Mouse (Mus musculus) embryonic facial prominence, embryonic 10.5 days (tissue): Measurements from ENCODE around the gene Cyb561a3. TPM values are rescaled to one million over a fixed set of nuclear protein-coding genes. Genes with fewer than 3 reads are reported as not detected.
A peak's percentile ranks its signal among the peaks of the same experiment; 100 is the strongest.

ENCODE experiments used
- DNase-seq: peaks from one replicate; pipeline ENCODE4 v3.0.0-alpha.2; 2017; ENCODE audit warnings: low spot score
- H3K27ac ChIP-seq: fragments of 300-500 bp; sonication (generic); replicated peaks from 2 replicates; pipeline ENCODE4 v1.5.1; 2016; ENCODE audit warnings: mild to moderate bottlenecking
- H3K27me3 ChIP-seq: fragments of 300-500 bp; sonication (generic); replicated peaks from 2 replicates; pipeline ENCODE4 v1.6.1; 2016; ENCODE audit warnings: low read depth, mild to moderate bottlenecking; ENCODE audit not compliant: poor library complexity, severe bottlenecking
- H3K36me3 ChIP-seq: fragments of 300-500 bp; sonication (generic); replicated peaks from 2 replicates; pipeline ENCODE4 v1.6.1; 2016; ENCODE audit warnings: mild to moderate bottlenecking, moderate library complexity
- H3K4me1 ChIP-seq: fragments of 300-500 bp; sonication (generic); 2 replicates; pipeline ENCODE4 v1.6.1; 2016
- H3K4me3 ChIP-seq: fragments of 300-500 bp; sonication (generic); 2 replicates; pipeline ENCODE4 v1.5.1; 2016; ENCODE audit warnings: mild to moderate bottlenecking, moderate library complexity
- H3K9me3 ChIP-seq: fragments of 300-500 bp; sonication (generic); 2 replicates; pipeline ENCODE4 v1.6.1; 2016; ENCODE audit warnings: mild to moderate bottlenecking
- WGBS: fragments of 180-500 bp; shearing (Covaris S2); methylation state at CpG from one replicate; pipeline ENCODE4 v1.1.7; 2016; 5-methylcytosine and 5-hydroxymethylcytosine counted together
- polyA plus RNA-seq: library from polyadenylated mRNA; unstranded; fragments of >200 nt; fragmentation: Nextera tagmentation; extraction: Ambion mirVana; gene quantifications from 2 replicates; pipeline ENCODE4 v1.2.1, GENCODE M21; 2016

Gene Cyb561a3
- polyA plus RNA-seq, 1 experiment from 2014 or later = 12.8 TPM

DNA sequence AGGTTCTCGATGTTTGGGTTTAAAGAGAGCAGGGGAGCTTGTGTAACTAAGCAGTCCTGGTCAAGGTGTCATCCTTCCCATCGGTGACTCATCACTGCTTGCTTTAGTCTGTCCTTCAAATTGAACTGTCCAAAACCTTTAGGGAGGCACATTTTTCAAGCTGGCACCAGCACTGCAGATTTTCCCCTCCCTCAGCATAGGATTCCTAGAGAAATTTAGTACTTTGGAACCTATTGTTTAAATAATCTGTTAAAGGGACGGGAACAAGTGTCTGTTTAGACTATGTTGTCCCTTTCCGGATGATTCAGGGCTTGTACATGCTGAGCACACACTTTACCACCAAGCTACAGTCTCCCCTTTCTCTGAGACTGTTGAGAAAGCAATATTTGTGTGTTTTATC lies 11.8 kb upstream of the Cyb561a3 start:
- Histone ChIP-seq H3K27me3 (no peaks in the 10 kb centered on the region), H3K27ac (no peak overlapping the region), H3K4me1 (peaks cover 13% of the 10 kb centered on the region), H3K4me3 (no peak overlapping the region), H3K36me3 (peaks cover 20% of the 10 kb centered on the region), H3K9me3 (no peaks in the 10 kb centered on the region)
- no peak for DNase-seq
- 84% methylated on average over 4 of the region's 4 CpGs for WGBS

DNA sequence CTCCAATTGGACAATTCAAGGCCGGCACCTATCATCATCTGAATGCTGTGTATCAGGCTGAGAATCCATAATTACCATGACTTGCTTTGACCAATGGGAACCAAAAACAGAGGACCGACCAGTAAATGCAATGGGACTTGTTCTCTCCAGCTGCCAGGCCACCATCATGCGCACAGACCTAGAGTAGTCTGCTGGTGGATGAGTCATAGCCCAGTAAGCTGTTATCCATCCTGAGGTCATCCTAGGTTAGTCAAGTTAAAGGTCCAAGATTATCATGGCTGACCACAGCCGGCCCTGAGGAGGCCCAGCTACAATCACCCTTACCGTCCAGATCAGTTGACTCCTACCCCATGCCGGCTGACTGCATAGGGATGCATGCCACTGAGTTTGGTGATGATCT lies 7.3 kb upstream of the Cyb561a3 start:
- no peaks in the 10 kb centered on the region for H3K27me3 ChIP-seq
- no peak for DNase-seq
- WGBS = 94% methylated on average over 6 of the region's 6 CpGs
- H3K27ac ChIP-seq = no peak overlapping the region
- peaks cover 64% of the 10 kb centered on the region for H3K36me3 ChIP-seq
- H3K4me3 ChIP-seq = no peak overlapping the region
- no peaks in the 10 kb centered on the region for H3K9me3 ChIP-seq
- no peaks in the 10 kb centered on the region for H3K4me1 ChIP-seq

DNA sequence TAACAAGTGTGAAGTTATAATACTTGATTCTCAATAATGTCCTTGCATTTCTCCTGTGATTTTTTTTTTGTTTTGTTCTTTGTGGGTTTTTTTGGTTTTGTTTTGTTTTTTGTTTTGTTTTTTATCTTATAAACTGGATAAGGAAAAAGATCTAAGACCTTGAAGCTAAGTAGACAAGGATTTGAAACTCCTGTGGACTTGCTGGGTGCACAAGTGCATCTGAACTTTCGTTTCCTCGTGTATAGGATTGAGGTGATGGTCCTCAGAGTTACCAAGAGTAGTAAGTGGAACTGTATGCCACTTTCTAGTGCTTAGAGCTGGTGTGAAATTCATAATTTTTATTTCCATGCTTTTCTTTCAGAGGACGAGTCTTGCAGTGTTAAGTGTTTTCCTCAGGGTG lies 3.1 kb downstream of the Cyb561a3 start:
- WGBS = 84% methylated on average over 3 of the region's 3 CpGs
- Histone ChIP-seq H3K4me1 (peaks cover 21% of the 10 kb centered on the region), H3K27me3 (no peaks in the 10 kb centered on the region), H3K9me3 (no peaks in the 10 kb centered on the region), H3K4me3 (no peak overlapping the region), H3K27ac (no peak overlapping the region), H3K36me3 (peaks cover 6% of the 10 kb centered on the region)
- no peak for DNase-seq

DNA sequence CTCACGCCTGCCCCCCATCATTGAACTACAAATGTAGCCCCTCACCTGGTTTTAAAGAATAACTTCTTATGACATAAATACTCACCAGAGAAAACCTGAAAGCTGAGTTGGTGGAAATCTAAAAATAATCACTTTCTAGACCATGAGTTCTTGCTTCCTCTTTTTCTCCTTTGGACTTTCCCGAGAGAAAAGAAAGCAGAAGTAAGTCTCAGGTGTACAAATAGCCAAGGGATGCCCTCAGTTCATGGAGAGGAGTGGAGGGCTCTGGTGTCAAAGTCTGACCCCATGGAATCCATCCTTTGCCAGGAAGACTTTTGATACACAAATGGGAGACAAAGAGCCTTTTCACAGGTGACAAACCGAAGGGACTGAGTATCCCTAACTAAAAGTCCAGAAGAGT lies 3.8 kb downstream of the Cyb561a3 start:
- Histone ChIP-seq H3K27ac (no peak overlapping the region), H3K36me3 (peaks cover 4% of the 10 kb centered on the region; the same call in 1 of the 2 replicates), H3K4me1 (peaks cover 21% of the 10 kb centered on the region), H3K4me3 (no peak overlapping the region), H3K9me3 (no peaks in the 10 kb centered on the region), H3K27me3 (no peaks in the 10 kb centered on the region)
- 81% methylated on average over 3 of the region's 3 CpGs for WGBS
- no peak for DNase-seq

DNA sequence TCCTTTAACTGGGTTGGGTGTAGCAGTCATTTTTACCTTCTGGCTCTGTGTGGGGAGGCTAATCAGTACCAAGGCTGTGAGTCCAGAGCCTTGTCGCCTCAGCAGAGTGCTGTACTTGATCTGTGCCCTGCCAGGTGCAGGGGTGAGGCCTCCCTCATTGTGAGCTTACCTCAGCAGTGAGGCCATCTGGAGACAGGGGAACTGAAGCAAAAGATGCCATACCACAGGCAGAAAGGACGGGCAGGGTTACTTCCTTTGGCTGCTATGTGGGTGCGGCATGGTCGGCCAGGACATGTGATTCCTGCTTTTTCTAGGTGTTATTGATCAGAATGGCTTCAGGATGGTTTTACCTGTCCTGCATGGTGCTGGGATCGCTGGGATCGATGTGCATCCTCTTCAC lies 5.0 kb downstream of the Cyb561a3 start:
- Histone ChIP-seq H3K9me3 (no peaks in the 10 kb centered on the region), H3K36me3 (peaks cover 4% of the 10 kb centered on the region; the same call in 1 of the 2 replicates), H3K27ac (no peak overlapping the region), H3K4me3 (no peak overlapping the region), H3K27me3 (no peaks in the 10 kb centered on the region), H3K4me1 (peaks cover 14% of the 10 kb centered on the region)
- 83% methylated on average over 6 of the region's 6 CpGs for WGBS
- no peak for DNase-seq

DNA sequence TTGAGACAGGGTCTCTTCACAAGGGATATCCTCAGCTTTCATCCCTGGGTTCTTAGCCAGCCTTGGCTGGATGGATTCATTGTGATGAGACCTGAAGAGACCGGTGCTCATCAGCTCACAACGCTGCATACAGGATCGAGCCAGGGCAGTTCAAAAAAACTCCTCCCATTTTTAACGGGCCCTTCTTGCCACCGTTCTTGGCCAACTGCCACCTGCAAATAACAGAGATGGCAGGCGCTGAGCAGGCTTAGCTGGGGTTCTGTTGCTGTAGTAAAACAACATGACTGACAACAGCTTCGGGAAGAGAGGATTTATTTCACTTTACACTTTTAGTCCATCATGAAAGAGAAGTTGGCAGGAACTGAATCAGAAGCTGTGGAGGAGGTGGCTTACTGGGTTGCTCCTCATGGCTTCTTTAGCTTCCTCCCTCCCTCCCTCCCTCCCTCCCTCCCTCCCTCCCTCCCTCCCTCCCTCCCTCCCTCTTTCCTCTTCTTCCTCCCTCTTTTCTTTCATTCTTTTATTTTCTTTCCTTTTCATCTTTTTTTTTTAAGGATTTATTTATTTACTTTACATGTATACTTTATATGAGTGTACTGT lies 6.7 kb downstream of the Cyb561a3 start:
- Histone ChIP-seq H3K27ac (no peak overlapping the region), H3K36me3 (peaks cover 7% of the 10 kb centered on the region; the same call in 1 of the 2 replicates), H3K4me3 (no peak overlapping the region), H3K27me3 (no peaks in the 10 kb centered on the region), H3K4me1 (peaks cover 4% of the 10 kb centered on the region; the same call in 1 of the 2 replicates), H3K9me3 (no peaks in the 10 kb centered on the region)
- DNase-seq = no peak
- WGBS = 88% methylated on average over 7 of the region's 7 CpGs

DNA sequence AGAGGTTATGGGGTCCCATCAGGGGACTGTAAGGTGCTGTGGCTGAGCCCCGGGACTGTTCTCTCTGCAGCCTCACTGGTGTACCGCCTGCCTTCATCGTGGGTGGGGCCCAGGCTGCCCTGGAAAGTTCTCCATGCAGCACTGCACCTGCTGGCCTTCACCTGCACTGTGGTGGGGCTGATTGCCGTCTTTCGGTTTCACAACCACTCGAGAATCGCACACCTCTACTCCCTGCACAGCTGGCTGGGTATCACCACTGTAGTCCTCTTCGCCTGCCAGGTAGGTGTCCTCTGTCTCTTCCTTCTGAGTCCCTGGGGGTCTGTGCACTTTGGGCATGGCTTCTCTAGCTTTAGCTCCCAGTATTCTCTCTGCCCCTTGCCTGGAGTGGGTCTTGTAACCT lies 8.1 kb downstream of the Cyb561a3 start:
- WGBS = 84% methylated on average over 8 of the region's 8 CpGs
- no peak overlapping the region for H3K4me3 ChIP-seq
- H3K9me3 ChIP-seq = no peaks in the 10 kb centered on the region
- no peak for DNase-seq
- H3K27me3 ChIP-seq = no peaks in the 10 kb centered on the region
- peaks cover 12% of the 10 kb centered on the region; the same call in 1 of the 2 replicates for H3K36me3 ChIP-seq
- H3K27ac ChIP-seq = no peak overlapping the region
- peaks cover 13% of the 10 kb centered on the region for H3K4me1 ChIP-seq

DNA sequence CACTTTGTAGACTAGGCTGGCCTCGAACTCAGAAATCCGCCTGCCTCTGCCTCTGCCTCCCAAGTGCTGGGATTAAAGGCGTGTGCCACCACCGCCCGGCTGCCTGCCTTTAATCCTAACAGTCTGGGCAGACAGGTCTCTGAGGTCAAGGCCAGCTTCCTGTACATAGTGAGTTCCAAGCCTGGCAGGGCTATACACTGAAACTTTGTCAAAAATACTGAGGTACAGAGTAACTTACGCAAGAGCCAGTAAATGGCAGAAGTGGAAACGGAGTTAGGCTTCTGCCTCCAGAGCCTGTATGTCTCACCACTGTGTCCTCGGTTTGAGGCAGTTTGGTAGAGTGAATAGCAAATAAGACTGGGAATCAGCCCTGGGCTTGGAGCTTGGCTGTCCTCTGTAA lies 10.3 kb downstream of the Cyb561a3 start:
- DNase-seq = no peak
- WGBS = 82% methylated on average over 8 of the region's 8 CpGs
- no peak overlapping the region for H3K27ac ChIP-seq
- no peaks in the 10 kb centered on the region for H3K27me3 ChIP-seq
- H3K36me3 ChIP-seq = peaks cover 20% of the 10 kb centered on the region
- H3K4me1 ChIP-seq = peaks cover 13% of the 10 kb centered on the region
- H3K4me3 ChIP-seq = no peak overlapping the region
- H3K9me3 ChIP-seq = no peaks in the 10 kb centered on the region

DNA sequence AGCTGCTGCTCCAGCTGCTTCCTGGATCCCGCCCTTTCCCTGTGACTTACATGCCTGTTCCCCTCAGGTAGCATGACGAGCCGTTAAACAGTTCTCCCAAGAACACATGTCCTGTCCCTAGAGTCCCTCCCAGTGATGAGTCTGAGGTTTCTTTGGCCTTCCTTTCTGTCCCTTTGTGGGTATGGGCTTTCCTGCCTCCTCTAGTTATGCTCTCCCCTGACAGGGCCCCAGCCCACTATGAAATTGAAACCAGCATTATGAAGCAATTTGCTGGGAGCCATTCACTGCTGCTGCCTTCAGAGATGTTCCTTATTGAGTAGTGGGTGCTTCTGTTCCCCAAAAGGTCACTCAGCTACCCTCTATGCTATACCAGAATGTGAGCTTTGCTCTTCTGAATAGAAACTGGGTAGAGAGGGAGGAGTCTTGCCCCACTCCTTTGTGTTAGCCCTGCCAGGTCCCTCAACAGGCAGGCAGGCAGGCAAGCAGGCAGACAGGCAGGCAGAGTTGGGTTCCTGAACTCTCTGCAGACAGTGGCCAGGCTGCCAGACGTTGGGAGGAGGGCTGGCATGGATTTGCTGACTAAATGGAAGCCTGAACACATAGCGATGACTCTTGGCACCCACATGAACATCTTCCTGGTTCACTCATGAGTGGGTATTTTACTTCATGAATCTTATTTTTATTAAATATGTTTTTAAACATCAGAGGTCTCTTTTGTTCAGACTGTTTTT lies 12.3 kb downstream of the Cyb561a3 start:
- DNase-seq = no peak
- Histone ChIP-seq H3K27ac (peak overlapping the region; percentile 75), H3K4me3 (0 out of 2 replicates have a peak overlapping the region, but pooled peaks have one; percentile 5), H3K36me3 (peaks cover 38% of the 10 kb centered on the region), H3K9me3 (no peaks in the 10 kb centered on the region), H3K27me3 (no peaks in the 10 kb centered on the region), H3K4me1 (peaks cover 13% of the 10 kb centered on the region)
- 67% methylated on average over 5 of the region's 5 CpGs for WGBS

DNA sequence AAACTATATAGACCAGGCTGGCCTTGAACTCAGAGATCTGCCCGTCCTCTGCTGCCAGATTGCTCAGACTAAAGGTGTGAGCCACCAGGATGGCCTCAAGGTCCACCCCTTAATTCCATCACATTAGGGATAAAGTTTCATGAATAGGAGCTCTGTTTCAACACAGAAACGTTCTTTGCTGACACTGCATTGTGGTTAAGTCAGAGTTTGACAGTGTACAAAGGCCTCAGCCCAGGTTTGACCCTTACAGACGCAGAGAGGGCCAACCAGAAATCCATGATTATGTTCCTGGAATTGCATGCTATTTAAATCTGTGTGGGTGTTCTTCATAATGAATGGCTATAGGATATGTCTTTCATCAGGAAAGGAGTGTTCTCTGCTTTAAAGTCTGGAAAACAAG lies 13.3 kb downstream of the Cyb561a3 start:
- Histone ChIP-seq H3K4me3 (no peak overlapping the region), H3K9me3 (no peaks in the 10 kb centered on the region), H3K27ac (no peak overlapping the region), H3K36me3 (peaks cover 48% of the 10 kb centered on the region), H3K27me3 (no peaks in the 10 kb centered on the region), H3K4me1 (peaks cover 13% of the 10 kb centered on the region)
- DNase-seq = no peak
- WGBS = 65% methylated on average over 3 of the region's 3 CpGs

DNA sequence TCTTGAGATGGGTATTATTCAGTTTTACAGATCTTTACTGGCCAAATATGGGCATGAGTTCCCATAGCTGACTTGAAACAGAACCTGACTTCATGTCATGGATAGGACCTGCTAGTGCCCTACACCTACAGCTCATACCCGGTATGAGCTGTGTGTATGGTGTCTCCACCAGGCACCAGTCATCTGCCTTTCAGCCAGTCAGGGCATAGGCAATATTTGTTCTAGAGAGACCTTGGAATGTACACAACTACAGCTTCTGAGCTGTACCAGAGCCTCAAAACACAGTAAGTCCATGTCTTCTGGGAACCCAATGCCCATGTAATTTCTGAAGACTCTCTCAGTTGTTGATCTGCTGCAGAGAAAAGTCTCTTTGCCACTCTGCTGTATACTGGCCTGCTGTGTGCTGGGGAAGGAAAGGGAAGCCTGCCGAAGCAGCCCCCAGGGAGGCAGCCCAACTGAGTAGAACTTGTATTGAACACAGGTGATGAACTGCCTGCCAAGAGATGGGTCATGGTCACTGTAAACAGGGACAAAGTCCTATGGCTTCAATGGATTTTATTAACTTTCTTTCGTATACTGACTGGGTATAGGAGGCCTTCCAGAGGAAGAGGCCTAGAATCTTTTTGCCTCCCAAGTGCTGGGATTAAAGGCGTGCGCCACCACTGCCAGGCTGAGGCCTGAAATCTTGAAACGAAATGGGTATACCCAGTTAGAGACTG lies 14.8 kb downstream of the Cyb561a3 start:
- peaks cover 13% of the 10 kb centered on the region for H3K4me1 ChIP-seq
- DNase-seq = no peak
- H3K36me3 ChIP-seq = peaks cover 63% of the 10 kb centered on the region
- no peaks in the 10 kb centered on the region for H3K9me3 ChIP-seq
- WGBS = 93% methylated on average over 6 of the region's 6 CpGs
- H3K27ac ChIP-seq = no peak overlapping the region
- H3K27me3 ChIP-seq = no peaks in the 10 kb centered on the region
- no peak overlapping the region for H3K4me3 ChIP-seq

DNA sequence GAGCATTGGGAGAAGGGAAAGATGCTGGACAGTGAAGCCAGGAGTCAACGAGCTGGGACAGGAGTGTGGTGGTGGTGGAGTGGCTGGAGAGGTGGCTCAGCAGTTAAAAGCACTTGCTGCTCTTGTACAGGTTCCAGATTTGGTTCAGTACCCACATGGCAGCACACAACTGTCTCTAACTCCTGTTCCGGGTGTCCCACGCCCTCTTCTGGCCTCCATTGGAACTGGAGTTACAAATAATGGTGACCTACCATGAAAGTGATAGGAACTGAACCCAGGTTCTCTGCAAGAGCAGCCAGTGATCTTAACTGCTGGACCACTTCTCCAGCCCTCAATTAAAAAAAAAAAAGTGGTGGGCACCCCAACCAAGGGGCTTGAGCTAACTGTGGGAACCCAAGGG lies 21.2 kb downstream of the Cyb561a3 start:
- no peaks in the 10 kb centered on the region for H3K9me3 ChIP-seq
- H3K36me3 ChIP-seq = peaks cover 73% of the 10 kb centered on the region
- H3K4me1 ChIP-seq = peaks cover 10% of the 10 kb centered on the region
- no peak overlapping the region for H3K27ac ChIP-seq
- WGBS = 36% methylated on average over 3 of the region's 3 CpGs
- no peak for DNase-seq
- H3K27me3 ChIP-seq = no peaks in the 10 kb centered on the region
- H3K4me3 ChIP-seq = no peak overlapping the region

DNA sequence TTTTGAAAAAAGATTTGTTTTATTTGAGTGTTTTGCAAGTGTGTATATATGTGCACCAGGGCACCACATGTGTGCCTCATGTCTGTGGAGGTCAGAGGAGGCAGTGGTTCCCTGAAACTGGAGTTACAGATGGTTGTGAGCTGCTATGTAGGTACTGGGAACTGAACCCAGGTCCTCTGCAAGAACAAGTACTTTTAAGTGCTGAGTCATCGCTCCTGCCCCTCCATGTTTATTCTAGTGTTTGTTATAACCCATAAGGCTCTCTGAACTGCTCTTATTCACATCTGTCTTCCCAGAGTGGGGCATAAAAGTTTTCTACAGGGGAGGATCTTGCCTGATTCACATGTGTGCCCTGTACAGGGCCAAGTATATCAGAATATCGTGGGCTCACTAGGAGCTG lies 22.7 kb downstream of the Cyb561a3 start:
- Histone ChIP-seq H3K27me3 (no peaks in the 10 kb centered on the region), H3K4me1 (peaks cover 25% of the 10 kb centered on the region), H3K9me3 (no peaks in the 10 kb centered on the region), H3K36me3 (peaks cover 58% of the 10 kb centered on the region), H3K27ac (no peak overlapping the region), H3K4me3 (no peak overlapping the region)
- DNase-seq = no peak
- WGBS = 96% methylated on average over 2 of the region's 2 CpGs
